Mouse (Mus musculus): ENCODE measurements at regions not wholly inside any gene's neighbourhood (a gene's known extent, or its start where the extent isn't known, plus 50 kb on each side); places are given as distances from the start of the nearest gene placed in this dataset.

- H3K4me2 ChIP-seq: no peak overlapping the region
- H3K36me3 ChIP-seq: no peaks in the 10 kb centered on the region
- H3K9me3 ChIP-seq (replicated peaks): no peaks in the 10 kb centered on the region
- no peaks in the 10 kb centered on the region for H3K4me1 ChIP-seq (replicated peaks)
- no peak overlapping the region for H3K27ac ChIP-seq
- no peak overlapping the region for H3K9ac ChIP-seq
- H3K4me3 ChIP-seq: no peak overlapping the region
- no peak for ATAC-seq (replicated peaks; ENCODE audit: insufficient number of reproducible peaks, insufficient read depth, low FRiP score, low read depth)
- H3K27me3 ChIP-seq: no peaks in the 10 kb centered on the region
- WGBS: 85% methylated on average over 4 of the region's 4 CpGs
Measured at GRCm38 (mm10) chr1:183552617-183553016, 134.6 kb downstream of the Hhipl2 start.

- Histone ChIP-seq H3K36me3 (no peaks in the 10 kb centered on the region), H3K4me2 (no peak overlapping the region)
- WGBS: 83% methylated on average over 8 of the region's 8 CpGs
Measured at GRCm38 (mm10) chr1:183553219-183553618, 135.2 kb downstream of the Hhipl2 start.

GRCm38 (mm10) chr1:183562853-183563252 is 144.8 kb downstream of the Hhipl2 start:
- Histone ChIP-seq H3K9me3 (replicated peaks) (no peaks in the 10 kb centered on the region), H3K4me3 (no peak overlapping the region), H3K4me2 (no peak overlapping the region), H3K27ac (no peak overlapping the region), H3K27me3 (no peaks in the 10 kb centered on the region), H3K9ac (no peak overlapping the region), H3K4me1 (replicated peaks) (no peaks in the 10 kb centered on the region), H3K36me3 (no peaks in the 10 kb centered on the region)
- ATAC-seq (replicated peaks; ENCODE audit: insufficient number of reproducible peaks, insufficient read depth, low FRiP score, low read depth): no peak
- 73% methylated on average over 3 of the region's 3 CpGs for WGBS

More at GRCm38 (mm10) chr1:183553219-183553618, 135.2 kb downstream of the Hhipl2 start:
- no peak overlapping the region for H3K27ac ChIP-seq
- ATAC-seq (replicated peaks; ENCODE audit: insufficient number of reproducible peaks, insufficient read depth, low FRiP score, low read depth): no peak
- H3K27me3 ChIP-seq: no peaks in the 10 kb centered on the region
- H3K9ac ChIP-seq: no peak overlapping the region
- no peak overlapping the region for H3K4me3 ChIP-seq
- no peaks in the 10 kb centered on the region for H3K9me3 ChIP-seq (replicated peaks)
- H3K4me1 ChIP-seq (replicated peaks): no peaks in the 10 kb centered on the region

GRCm38 (mm10) chr1:183573621-183574585 is 155.9 kb downstream of the Hhipl2 start:
- Histone ChIP-seq H3K9ac (no peak overlapping the region), H3K4me1 (replicated peaks) (no peaks in the 10 kb centered on the region), H3K27me3 (no peaks in the 10 kb centered on the region), H3K27ac (no peak overlapping the region), H3K4me3 (no peak overlapping the region), H3K36me3 (no peaks in the 10 kb centered on the region), H3K4me2 (no peak overlapping the region), H3K9me3 (replicated peaks) (no peaks in the 10 kb centered on the region)
- 66% methylated on average over 10 of the region's 10 CpGs for WGBS
- ATAC-seq (replicated peaks; ENCODE audit: insufficient number of reproducible peaks, insufficient read depth, low FRiP score, low read depth): no peak

- WGBS: 65% methylated on average over 6 of the region's 6 CpGs
- no peaks in the 10 kb centered on the region for H3K27me3 ChIP-seq
- ATAC-seq (replicated peaks; ENCODE audit: insufficient number of reproducible peaks, insufficient read depth, low FRiP score, low read depth): no peak
- no peak overlapping the region for H3K4me2 ChIP-seq
- no peaks in the 10 kb centered on the region for H3K9me3 ChIP-seq (replicated peaks)
- H3K9ac ChIP-seq: no peak overlapping the region
- no peaks in the 10 kb centered on the region for H3K4me1 ChIP-seq (replicated peaks)
- no peak overlapping the region for H3K4me3 ChIP-seq
- no peaks in the 10 kb centered on the region for H3K36me3 ChIP-seq
- no peak overlapping the region for H3K27ac ChIP-seq
Measured at GRCm38 (mm10) chr1:183584861-183585260, 166.8 kb downstream of the Hhipl2 start.

GRCm38 (mm10) chr1:183586406-183586805 is 168.4 kb downstream of the Hhipl2 start:
- ATAC-seq (replicated peaks; ENCODE audit: insufficient number of reproducible peaks, insufficient read depth, low FRiP score, low read depth): no peak
- no peak overlapping the region for H3K4me2 ChIP-seq
- 79% methylated on average over 4 of the region's 4 CpGs for WGBS
- H3K4me1 ChIP-seq (replicated peaks): no peaks in the 10 kb centered on the region
- H3K9me3 ChIP-seq (replicated peaks): no peaks in the 10 kb centered on the region
- H3K36me3 ChIP-seq: no peaks in the 10 kb centered on the region
- H3K27ac ChIP-seq: no peak overlapping the region
- no peaks in the 10 kb centered on the region for H3K27me3 ChIP-seq
- H3K9ac ChIP-seq: no peak overlapping the region
- no peak overlapping the region for H3K4me3 ChIP-seq

- Histone ChIP-seq H3K9ac (no peak overlapping the region), H3K4me2 (no peak overlapping the region), H3K27me3 (no peaks in the 10 kb centered on the region), H3K36me3 (no peaks in the 10 kb centered on the region), H3K4me1 (replicated peaks) (no peaks in the 10 kb centered on the region), H3K9me3 (replicated peaks) (no peaks in the 10 kb centered on the region), H3K4me3 (no peak overlapping the region), H3K27ac (no peak overlapping the region)
- 65% methylated on average over 5 of the region's 5 CpGs for WGBS
- no peak for ATAC-seq (replicated peaks; ENCODE audit: insufficient number of reproducible peaks, insufficient read depth, low FRiP score, low read depth)
Measured at GRCm38 (mm10) chr1:183595306-183595705, 177.3 kb downstream of the Hhipl2 start.

GRCm38 (mm10) chr1:183600466-183600865 is 182.5 kb downstream of the Hhipl2 start:
- Histone ChIP-seq H3K4me2 (no peak overlapping the region), H3K4me3 (no peak overlapping the region), H3K27ac (no peak overlapping the region), H3K9ac (no peak overlapping the region), H3K27me3 (no peaks in the 10 kb centered on the region), H3K36me3 (no peaks in the 10 kb centered on the region), H3K4me1 (replicated peaks) (no peaks in the 10 kb centered on the region), H3K9me3 (replicated peaks) (no peaks in the 10 kb centered on the region)
- 72% methylated on average over 8 of the region's 8 CpGs for WGBS
- ATAC-seq (replicated peaks; ENCODE audit: insufficient number of reproducible peaks, insufficient read depth, low FRiP score, low read depth): no peak

- Histone ChIP-seq H3K9ac (no peak overlapping the region), H3K27ac (no peak overlapping the region), H3K4me3 (no peak overlapping the region), H3K4me1 (replicated peaks) (no peaks in the 10 kb centered on the region), H3K36me3 (no peaks in the 10 kb centered on the region), H3K4me2 (no peak overlapping the region), H3K27me3 (no peaks in the 10 kb centered on the region), H3K9me3 (replicated peaks) (no peaks in the 10 kb centered on the region)
- 74% methylated on average over 8 of the region's 8 CpGs for WGBS
- ATAC-seq (replicated peaks; ENCODE audit: insufficient number of reproducible peaks, insufficient read depth, low FRiP score, low read depth): no peak
Measured at GRCm38 (mm10) chr1:183611966-183612694, 194.1 kb downstream of the Hhipl2 start.

GRCm38 (mm10) chr1:183619451-183620059 is 201.5 kb downstream of the Hhipl2 start:
- ATAC-seq (replicated peaks; ENCODE audit: insufficient number of reproducible peaks, insufficient read depth, low FRiP score, low read depth): no peak
- no peak overlapping the region for H3K27ac ChIP-seq

GRCm38 (mm10) chr1:183622341-183622740 is 204.3 kb downstream of the Hhipl2 start:
- no peak for ATAC-seq (replicated peaks; ENCODE audit: insufficient number of reproducible peaks, insufficient read depth, low FRiP score, low read depth)
- WGBS: 72% methylated on average over 4 of the region's 4 CpGs
- H3K4me3 ChIP-seq: no peak overlapping the region
- no peak overlapping the region for H3K4me2 ChIP-seq
- no peaks in the 10 kb centered on the region for H3K36me3 ChIP-seq
- no peaks in the 10 kb centered on the region for H3K4me1 ChIP-seq (replicated peaks)
- no peak overlapping the region for H3K27ac ChIP-seq
- no peak overlapping the region for H3K9ac ChIP-seq
- no peaks in the 10 kb centered on the region for H3K27me3 ChIP-seq
- no peaks in the 10 kb centered on the region for H3K9me3 ChIP-seq (replicated peaks)

More at GRCm38 (mm10) chr1:183619451-183620059, 201.5 kb downstream of the Hhipl2 start:
- Histone ChIP-seq H3K4me1 (replicated peaks) (no peaks in the 10 kb centered on the region), H3K27me3 (no peaks in the 10 kb centered on the region), H3K36me3 (no peaks in the 10 kb centered on the region), H3K4me3 (no peak overlapping the region), H3K9me3 (replicated peaks) (no peaks in the 10 kb centered on the region), H3K9ac (no peak overlapping the region), H3K4me2 (no peak overlapping the region)
- WGBS: 72% methylated on average over 9 of the region's 9 CpGs
